Mouse (Mus musculus): Measurements from ENCODE around the gene Itgb6. TPM values are rescaled to one million over a fixed set of nuclear protein-coding genes. Genes with fewer than 3 reads are reported as not detected.

The Itgb6 gene
- total and polyA plus RNA-seq, 2 experiments from 2014 or later, result 0.43 TPM; not detected in 1

- H3K27me3 ChIP-seq (ENCODE audit: insufficient read depth, low read length), result no peaks in the 10 kb centered on the region
- H3K4me3 ChIP-seq (ENCODE audit: low read depth, low read length), result peak within 1 kb of the TSS; percentile 22
- H3K27ac ChIP-seq (ENCODE audit: low read depth, low read length), result no peak within 1 kb of the TSS
- peak within 1 kb of the TSS; percentile 53 for H3K4me2 ChIP-seq (ENCODE audit: low read depth)
- no peak for DNase-seq
- no peaks in the 10 kb centered on the region for H3K9me3 ChIP-seq (ENCODE audit: low read length)
- ATAC-seq, result peak; percentile 36
- no peaks in the 10 kb centered on the region for H3K36me3 ChIP-seq (ENCODE audit: insufficient read depth)
- TF ChIP-seq CTCF (IDR thresholded peaks at IDR 0.05; ENCODE audit: low read depth), result 0 out of 2 replicates have a peak, but pooled peaks have one; percentile 12
- H3K4me1 ChIP-seq (ENCODE audit: insufficient read depth), result peaks cover 7% of the 10 kb centered on the region; the same call in 1 of the 2 replicates
- H3K9ac ChIP-seq, result no peak within 1 kb of the TSS
- 5% methylated on average over 33 of the region's 33 CpGs for WGBS
These were observed 169.4 kb downstream of the Itgb6 start, which contains the start of gene Pla2r1 for GRCm38 (mm10) chr2:60552902-60553682. Gene Pla2r1, minus strand, starts transcription at chr2:60553308.

GRCm38 (mm10) chr2:60552177-60552901 lies 170.1 kb downstream of the Itgb6 start:
- no peak overlapping the region for H3K9ac ChIP-seq
- ATAC-seq (no peak), DNase-seq (no peak)
- TF ChIP-seq CTCF (IDR thresholded peaks at IDR 0.05; ENCODE audit: low read depth), result no peak
- H3K4me3 ChIP-seq (ENCODE audit: low read depth, low read length), result peak overlapping the region; percentile 22
- H3K36me3 ChIP-seq (ENCODE audit: insufficient read depth), result no peaks in the 10 kb centered on the region
- peaks cover 7% of the 10 kb centered on the region; the same call in 1 of the 2 replicates for H3K4me1 ChIP-seq (ENCODE audit: insufficient read depth)
- H3K9me3 ChIP-seq (ENCODE audit: low read length), result no peaks in the 10 kb centered on the region
- H3K4me2 ChIP-seq (ENCODE audit: low read depth), result peak overlapping the region; percentile 53
- WGBS, result 29% methylated on average over 21 of the region's 21 CpGs
- H3K27me3 ChIP-seq (ENCODE audit: insufficient read depth, low read length), result no peaks in the 10 kb centered on the region
- no peak overlapping the region for H3K27ac ChIP-seq (ENCODE audit: low read depth, low read length)

- H3K9me3 ChIP-seq (ENCODE audit: low read length), result no peaks in the 10 kb centered on the region
- no peak overlapping the region for H3K4me3 ChIP-seq (ENCODE audit: low read depth, low read length)
- no peak for DNase-seq
- no peak overlapping the region for H3K4me2 ChIP-seq (ENCODE audit: low read depth)
- H3K36me3 ChIP-seq (ENCODE audit: insufficient read depth), result no peaks in the 10 kb centered on the region
- H3K27ac ChIP-seq (ENCODE audit: low read depth, low read length), result no peak overlapping the region
- 52% methylated on average over 2 of the region's 2 CpGs for WGBS
- no peak for TF ChIP-seq CTCF (IDR thresholded peaks at IDR 0.05; ENCODE audit: low read depth)
- ATAC-seq, result no peak
- no peak overlapping the region for H3K9ac ChIP-seq
- H3K27me3 ChIP-seq (ENCODE audit: insufficient read depth, low read length), result no peaks in the 10 kb centered on the region
- peaks cover 7% of the 10 kb centered on the region; the same call in 1 of the 2 replicates for H3K4me1 ChIP-seq (ENCODE audit: insufficient read depth)
These were observed 170.8 kb downstream of the Itgb6 start for GRCm38 (mm10) chr2:60551673-60552072.

- WGBS, result 96% methylated on average over 8 of the region's 8 CpGs
These were observed 171.9 kb downstream of the Itgb6 start for GRCm38 (mm10) chr2:60550521-60550920.

GRCm38 (mm10) chr2:60549851-60550250 lies 172.6 kb downstream of the Itgb6 start:
- Histone ChIP-seq H3K4me1 (ENCODE audit: insufficient read depth) (peaks cover 7% of the 10 kb centered on the region; the same call in 1 of the 2 replicates), H3K27ac (ENCODE audit: low read depth, low read length) (no peak overlapping the region), H3K36me3 (ENCODE audit: insufficient read depth) (no peaks in the 10 kb centered on the region), H3K27me3 (ENCODE audit: insufficient read depth, low read length) (no peaks in the 10 kb centered on the region), H3K4me2 (ENCODE audit: low read depth) (no peak overlapping the region), H3K9ac (no peak overlapping the region), H3K4me3 (ENCODE audit: low read depth, low read length) (no peak overlapping the region), H3K9me3 (ENCODE audit: low read length) (no peaks in the 10 kb centered on the region)
- 97% methylated on average over 2 of the region's 2 CpGs for WGBS
- ATAC-seq (no peak), DNase-seq (no peak)
- no peak for TF ChIP-seq CTCF (IDR thresholded peaks at IDR 0.05; ENCODE audit: low read depth)

More at GRCm38 (mm10) chr2:60550521-60550920, 171.9 kb downstream of the Itgb6 start:
- no peaks in the 10 kb centered on the region for H3K9me3 ChIP-seq (ENCODE audit: low read length)
- H3K27ac ChIP-seq (ENCODE audit: low read depth, low read length), result no peak overlapping the region
- DNase-seq (no peak), ATAC-seq (no peak)
- H3K4me1 ChIP-seq (ENCODE audit: insufficient read depth), result peaks cover 7% of the 10 kb centered on the region; the same call in 1 of the 2 replicates
- TF ChIP-seq CTCF (IDR thresholded peaks at IDR 0.05; ENCODE audit: low read depth), result no peak
- H3K36me3 ChIP-seq (ENCODE audit: insufficient read depth), result no peaks in the 10 kb centered on the region
- no peak overlapping the region for H3K4me2 ChIP-seq (ENCODE audit: low read depth)
- no peaks in the 10 kb centered on the region for H3K27me3 ChIP-seq (ENCODE audit: insufficient read depth, low read length)
- H3K9ac ChIP-seq, result no peak overlapping the region
- no peak overlapping the region for H3K4me3 ChIP-seq (ENCODE audit: low read depth, low read length)

Other genes starting within 250 kb of the Itgb6 start
- gene Pla2r1, start 169.3 kb downstream of the Itgb6 start, total RNA-seq (2014; rRNA removed), result 0.54 and 0.81 TPM in 2 replicates
- 0.15 and 0.21 TPM in 2 replicates for gene Pla2r1, start 169.3 kb downstream of the Itgb6 start, polyA plus RNA-seq (2015; fragmentation: Nextera tagmentation; extraction: Ambion mirVana)
- gene Rbms1, start 240.5 kb upstream of the Itgb6 start, total RNA-seq (2014; rRNA removed), result 16.2 and 18.2 TPM in 2 replicates
- 25.5 and 38.2 TPM in 2 replicates for gene Rbms1, start 240.5 kb upstream of the Itgb6 start, polyA plus RNA-seq (2015; fragmentation: Nextera tagmentation; extraction: Ambion mirVana)